Mouse (Mus musculus) intestine, postnatal 0 days (tissue): ENCODE measurements around the gene Tef. TPM values are rescaled to one million over a fixed set of nuclear protein-coding genes. Genes with fewer than 3 reads are reported as not detected.

Source experiments
- ATAC-seq: fragments of 200-750 bp; cut with Nextera tagmentation; 2 replicates; pipeline ENCODE4 v1.8.0; 2017; ENCODE audit warnings: mild to moderate bottlenecking, moderate TSS enrichment, moderate library complexity
- H3K27ac ChIP-seq: fragments of 300-500 bp; sonication (generic); 2 replicates; pipeline ENCODE4 v1.5.1; 2014; ENCODE audit warnings: mild to moderate bottlenecking, low read depth, low read length, moderate library complexity
- H3K27me3 ChIP-seq: fragments of 300-500 bp; sonication (generic); replicated peaks from 2 replicates; pipeline ENCODE4 v1.6.1; 2014; ENCODE audit warnings: low read length, mixed read lengths; ENCODE audit not compliant: control insufficient read depth, insufficient read depth
- H3K36me3 ChIP-seq: fragments of 300-500 bp; sonication (generic); 2 replicates; pipeline ENCODE4 v1.6.1; 2014; ENCODE audit warnings: mild to moderate bottlenecking, moderate library complexity; ENCODE audit not compliant: control insufficient read depth, insufficient read depth
- H3K4me1 ChIP-seq: fragments of 300-500 bp; sonication (generic); replicated peaks from 2 replicates; pipeline ENCODE4 v1.6.1; 2014; ENCODE audit warnings: antibody characterized with exemption, low read length, mixed read lengths; ENCODE audit not compliant: control insufficient read depth, insufficient read depth
- H3K4me2 ChIP-seq: fragments of 300-500 bp; sonication (generic); replicated peaks from 2 replicates; pipeline ENCODE4 v1.6.1; 2014; ENCODE audit warnings: low read depth, mild to moderate bottlenecking, moderate library complexity
- H3K4me3 ChIP-seq: fragments of 300-500 bp; sonication (generic); 2 replicates; pipeline ENCODE4 v1.5.1; 2014; ENCODE audit warnings: low read depth, low read length
- H3K9ac ChIP-seq: fragments of 300-500 bp; sonication (generic); 2 replicates; pipeline ENCODE4 v1.6.1; 2014; ENCODE audit warnings: mild to moderate bottlenecking, low read depth, low read length
- H3K9me3 ChIP-seq: fragments of 300-500 bp; sonication (generic); 2 replicates; pipeline ENCODE4 v1.6.1; 2016; ENCODE audit warnings: mixed run types; ENCODE audit not compliant: control insufficient read depth
- CTCF ChIP-seq: sonication (generic); IDR thresholded peaks from 2 replicates; pipeline ENCODE4 v1.5.1; 2016; ENCODE audit warnings: low read depth, mild to moderate bottlenecking, control low read depth, antibody characterized with exemption, moderate library complexity
- WGBS: fragments of 180-500 bp; shearing (Covaris S2); extraction: QIAGEN DNeasy Blood & Tissue Kit; methylation state at CpG from one replicate; pipeline ENCODE4 v1.1.7; 2014; 5-methylcytosine and 5-hydroxymethylcytosine counted together
- polyA plus RNA-seq: library from polyadenylated mRNA; unstranded; fragments of >200 nt; fragmentation: Nextera tagmentation; extraction: Ambion mirVana; gene quantifications from 2 replicates; pipeline ENCODE4 v1.2.1, GENCODE M21; 2015

Gene Tef
- polyA plus RNA-seq, 1 experiment from 2014 or later = 13.4 TPM

- WGBS = 74% methylated on average over 7 of the region's 7 CpGs
- H3K9me3 ChIP-seq = no peaks in the 10 kb centered on the region
- H3K4me3 ChIP-seq = no peak overlapping the region
- peaks cover 40% of the 10 kb centered on the region for H3K36me3 ChIP-seq
- H3K27me3 ChIP-seq = no peaks in the 10 kb centered on the region
- no peak overlapping the region for H3K9ac ChIP-seq
- no peak for TF ChIP-seq CTCF
- no peak overlapping the region for H3K27ac ChIP-seq
- H3K4me1 ChIP-seq = peaks cover 4% of the 10 kb centered on the region; the same call in 1 of the 2 replicates
- no peak for ATAC-seq
- no peak overlapping the region for H3K4me2 ChIP-seq
These were observed 50.9 kb downstream of the Tef start for GRCm38 (mm10) chr15:81853081-81853480.

GRCm38 (mm10) chr15:81856030-81856790, 54.0 kb downstream of the Tef start:
- peak; percentile 90 for ATAC-seq
- no peak for TF ChIP-seq CTCF
- WGBS = under 1% methylated on average over 28 of the region's 28 CpGs
- H3K4me1 ChIP-seq = 0 out of 2 replicates have a peak, but pooled peaks cover 4% of the 10 kb centered on the region
- H3K9ac ChIP-seq = peak overlapping the region; percentile 82
- H3K27me3 ChIP-seq = no peaks in the 10 kb centered on the region
- H3K4me2 ChIP-seq = peak overlapping the region; percentile 65
- H3K27ac ChIP-seq = peak overlapping the region; percentile 67
- no peaks in the 10 kb centered on the region for H3K9me3 ChIP-seq
- H3K4me3 ChIP-seq = peak overlapping the region; percentile 84
- peaks cover 16% of the 10 kb centered on the region; the same call in 1 of the 2 replicates for H3K36me3 ChIP-seq

DNA sequence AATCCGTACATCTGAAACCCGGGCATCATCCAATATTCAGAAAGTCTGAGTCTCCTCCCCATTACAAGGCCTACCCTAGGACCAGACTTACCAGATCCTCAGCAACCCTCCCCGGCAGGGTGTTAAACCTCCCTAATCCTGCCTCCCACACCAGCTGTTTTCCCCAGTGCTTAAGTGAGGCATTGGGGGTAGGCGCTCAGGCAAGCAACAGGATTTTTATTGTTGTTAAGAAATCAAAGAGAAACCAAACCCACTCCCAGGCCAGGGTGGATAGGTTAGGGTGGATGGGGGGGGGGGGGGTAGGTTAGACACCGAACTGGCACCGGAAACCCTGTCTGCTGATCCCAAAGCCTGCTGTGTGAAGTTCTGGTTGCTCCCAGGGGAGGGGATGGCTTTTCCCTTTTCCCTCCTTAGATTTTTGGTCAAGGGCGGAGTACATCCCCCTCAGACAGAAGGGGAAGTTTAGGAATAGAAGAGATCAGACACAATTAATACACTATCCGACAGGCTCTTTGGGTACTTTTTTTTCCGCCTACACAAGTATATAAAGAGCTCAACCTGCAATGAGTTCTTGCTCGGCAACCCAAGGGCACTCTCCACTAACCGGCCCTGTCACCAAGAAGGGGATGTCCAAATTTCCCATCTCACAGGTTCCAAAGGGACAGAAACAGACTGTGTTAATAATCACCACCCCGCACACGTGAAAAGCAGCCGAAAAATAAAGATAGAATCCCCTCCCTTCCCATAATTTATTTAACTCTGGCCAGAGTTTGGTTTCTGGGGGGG, 54.9 kb downstream of the Tef start:
- 0 out of 2 replicates have a peak, but pooled peaks cover 4% of the 10 kb centered on the region for H3K4me1 ChIP-seq
- no peaks in the 10 kb centered on the region for H3K27me3 ChIP-seq
- H3K4me2 ChIP-seq = peak overlapping the region; percentile 65
- peak overlapping the region; percentile 82 for H3K9ac ChIP-seq
- no peak for TF ChIP-seq CTCF
- H3K36me3 ChIP-seq = 0 out of 2 replicates have a peak, but pooled peaks cover 8% of the 10 kb centered on the region
- ATAC-seq = no peak
- H3K9me3 ChIP-seq = no peaks in the 10 kb centered on the region
- 2% methylated on average over 14 of the region's 14 CpGs for WGBS
- H3K4me3 ChIP-seq = peak overlapping the region; percentile 84
- peak overlapping the region; percentile 67 for H3K27ac ChIP-seq

GRCm38 (mm10) chr15:81857724-81858116, 55.5 kb downstream of the Tef start:
- WGBS = 0% methylated on average over 33 of the region's 33 CpGs
- no peak for ATAC-seq
- H3K4me1 ChIP-seq = 0 out of 2 replicates have a peak, but pooled peaks cover 4% of the 10 kb centered on the region
- H3K27me3 ChIP-seq = no peaks in the 10 kb centered on the region
- no peaks in the 10 kb centered on the region for H3K9me3 ChIP-seq
- H3K4me2 ChIP-seq = peak overlapping the region; percentile 65
- TF ChIP-seq CTCF = no peak
- peak overlapping the region; percentile 82 for H3K9ac ChIP-seq
- 0 out of 2 replicates have a peak, but pooled peaks cover 3% of the 10 kb centered on the region for H3K36me3 ChIP-seq
- H3K4me3 ChIP-seq = peak overlapping the region; percentile 84
- H3K27ac ChIP-seq = peak overlapping the region; percentile 92

DNA sequence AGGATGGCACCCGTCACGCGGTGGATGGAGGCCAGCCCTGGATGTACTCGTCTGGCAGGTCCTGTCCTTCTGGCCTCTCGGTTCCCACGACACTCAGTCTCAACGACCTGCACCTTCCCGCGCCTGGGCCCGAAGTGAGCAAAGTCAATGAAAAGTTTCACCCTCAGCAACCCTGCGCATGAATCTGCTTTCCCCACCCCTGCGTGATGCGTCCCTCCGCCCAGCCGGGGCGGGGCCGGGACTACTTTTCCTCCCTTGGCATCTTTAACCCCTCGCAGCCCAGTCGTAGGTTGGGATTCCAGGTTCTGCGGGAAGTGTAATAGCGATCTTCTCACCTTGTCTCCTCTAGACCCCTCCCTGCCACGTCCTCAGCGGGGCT, 55.9 kb downstream of the Tef start:
- H3K9me3 ChIP-seq = no peaks in the 10 kb centered on the region
- H3K36me3 ChIP-seq = no peaks in the 10 kb centered on the region
- WGBS = under 1% methylated on average over 23 of the region's 23 CpGs
- H3K4me2 ChIP-seq = peak overlapping the region; percentile 65
- H3K9ac ChIP-seq = peak overlapping the region; percentile 82
- peak overlapping the region; percentile 92 for H3K27ac ChIP-seq
- H3K4me1 ChIP-seq = 0 out of 2 replicates have a peak, but pooled peaks cover 4% of the 10 kb centered on the region
- TF ChIP-seq CTCF = no peak; the same call in 1 of the 2 replicates
- no peaks in the 10 kb centered on the region for H3K27me3 ChIP-seq
- peak overlapping the region; percentile 84 for H3K4me3 ChIP-seq
- ATAC-seq = peak; percentile 40
